Mouse (Mus musculus) cerebellum, adult 18-20 months (tissue): ENCODE results near the gene Tab1.
"Not testable (repeated sequence)": the region's sequence is repeated elsewhere in the genome, so short reads cannot be mapped to it uniquely, and the experiment has no call there.

Experiments used
- DNase-seq, 2 experiments: peaks; one replicate each; pipeline ENCODE4 v3.0.0; 2021

The Tab1 gene

GRCm38 (mm10) chr15:80105490-80106410 lies 27.2 kb upstream of the Tab1 start:
- DNase-seq = no peak

- no peak for DNase-seq
These were observed 25.8 kb upstream of the Tab1 start for GRCm38 (mm10) chr15:80107143-80107542.

GRCm38 (mm10) chr15:80107575-80107974 lies 25.4 kb upstream of the Tab1 start:
- no peak for DNase-seq

DNA sequence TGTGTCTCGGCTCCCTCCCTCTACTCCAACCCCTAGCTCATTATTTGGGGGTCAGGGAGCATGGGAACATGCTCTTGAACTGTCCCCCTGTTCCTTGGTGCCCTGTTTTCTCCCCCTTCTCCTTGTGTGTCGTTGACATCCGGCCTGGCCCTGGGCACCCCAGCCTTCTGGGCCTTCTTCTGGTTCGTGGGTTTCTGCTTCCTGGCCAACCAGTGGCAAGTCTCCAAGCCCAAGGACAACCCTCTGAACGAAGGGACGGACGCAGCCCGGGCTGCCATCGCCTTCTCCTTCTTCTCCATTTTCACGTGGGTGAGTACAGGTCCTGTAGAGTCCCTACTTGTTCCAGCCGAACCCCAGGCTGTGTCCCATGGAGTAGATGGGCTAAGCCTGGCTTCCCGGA lies 21.5 kb upstream of the Tab1 start:
- no peak for DNase-seq

DNA sequence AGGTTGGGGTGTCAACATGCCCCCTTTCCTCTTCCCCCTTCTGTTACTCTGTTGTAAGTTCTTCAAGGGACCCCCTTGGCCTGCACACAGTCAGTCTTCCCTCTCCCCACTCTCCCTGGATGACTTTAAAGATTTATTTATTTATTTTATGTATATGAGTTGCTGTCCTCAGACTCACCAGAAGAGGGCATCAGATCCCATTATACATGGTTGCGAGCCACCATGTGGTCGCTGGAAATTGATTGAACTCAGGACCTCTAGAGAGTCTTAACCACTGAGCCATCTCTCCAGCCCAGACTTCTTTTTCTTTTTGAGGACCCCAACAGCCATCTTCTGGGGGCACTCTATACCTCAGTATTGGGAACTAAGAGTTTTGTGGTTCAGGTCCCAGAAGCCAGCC lies 20.4 kb upstream of the Tab1 start:
- DNase-seq = no peak

DNA sequence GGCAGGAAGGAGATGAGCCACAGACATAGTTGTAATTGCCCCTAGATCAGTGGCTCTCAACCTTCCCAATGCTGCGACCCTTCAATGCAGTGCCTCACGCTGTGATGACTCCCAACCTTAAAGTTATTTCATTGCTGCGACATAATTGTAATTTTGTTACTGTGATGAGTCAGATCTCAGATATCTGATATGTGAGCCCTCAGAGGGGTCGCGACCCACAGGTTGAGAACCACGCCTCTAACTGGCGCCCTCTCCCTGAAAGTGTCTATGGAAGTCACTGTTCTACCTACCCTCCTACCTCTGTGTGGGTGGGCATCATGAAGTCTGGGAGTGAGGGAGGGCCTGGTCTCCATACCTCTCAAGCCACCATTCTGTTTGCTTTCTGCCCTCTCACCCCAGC lies 18.5 kb upstream of the Tab1 start:
- no peak for DNase-seq

GRCm38 (mm10) chr15:80115256-80115655 lies 17.7 kb upstream of the Tab1 start:
- no peak for DNase-seq

GRCm38 (mm10) chr15:80115866-80116794 lies 16.8 kb upstream of the Tab1 start:
- no peak for DNase-seq

DNA sequence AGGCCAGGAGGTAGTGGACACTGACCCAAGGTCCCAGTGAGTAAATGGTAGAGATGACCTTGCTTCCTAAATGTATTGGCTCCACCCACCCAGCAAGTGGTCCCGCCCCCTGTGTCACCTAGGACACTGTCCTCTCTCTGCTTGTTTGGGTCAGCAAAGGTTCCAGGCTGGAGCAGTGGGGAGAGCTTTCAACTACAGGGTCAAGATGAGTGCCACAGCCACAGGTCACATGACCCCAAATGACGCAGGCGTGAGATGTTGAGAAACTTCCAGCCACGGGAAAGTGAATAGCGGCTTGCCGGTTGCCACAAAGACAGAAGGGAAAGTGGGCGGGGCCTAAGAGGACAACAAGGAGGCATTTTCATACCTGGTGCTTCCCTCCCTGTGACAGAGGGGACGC lies 15.8 kb upstream of the Tab1 start:
- no peak for DNase-seq

- no peak for DNase-seq
These were observed 13.9 kb upstream of the Tab1 start for GRCm38 (mm10) chr15:80119076-80119475.

- DNase-seq = peak; percentile 96 to 97
These were observed 11.1 kb upstream of the Tab1 start for GRCm38 (mm10) chr15:80121721-80122325.

DNA sequence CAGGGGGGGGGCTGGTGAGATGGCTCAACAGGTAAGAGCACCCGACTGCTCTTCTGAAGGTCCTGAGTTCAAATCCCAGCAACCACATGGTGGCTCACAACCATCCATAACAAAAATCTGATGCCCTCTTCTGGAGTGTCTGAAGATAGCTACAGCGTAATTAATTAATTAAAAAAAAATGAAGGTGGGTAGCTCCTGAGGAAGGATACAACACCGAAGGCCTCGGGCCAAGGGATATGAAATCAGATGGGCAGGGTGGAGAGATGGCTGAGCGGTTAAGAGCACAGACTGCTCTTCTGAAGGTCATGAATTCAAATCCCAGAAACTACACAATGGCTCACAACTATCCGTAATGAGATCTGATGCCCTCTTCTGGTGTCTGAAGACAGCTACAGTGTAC lies 10.5 kb upstream of the Tab1 start:
- DNase-seq = not testable (repeated sequence)

- no peak for DNase-seq
These were observed 8.3 kb upstream of the Tab1 start for GRCm38 (mm10) chr15:80124651-80125050.

- DNase-seq = no peak
These were observed 5.7 kb upstream of the Tab1 start for GRCm38 (mm10) chr15:80127191-80127590.

DNA sequence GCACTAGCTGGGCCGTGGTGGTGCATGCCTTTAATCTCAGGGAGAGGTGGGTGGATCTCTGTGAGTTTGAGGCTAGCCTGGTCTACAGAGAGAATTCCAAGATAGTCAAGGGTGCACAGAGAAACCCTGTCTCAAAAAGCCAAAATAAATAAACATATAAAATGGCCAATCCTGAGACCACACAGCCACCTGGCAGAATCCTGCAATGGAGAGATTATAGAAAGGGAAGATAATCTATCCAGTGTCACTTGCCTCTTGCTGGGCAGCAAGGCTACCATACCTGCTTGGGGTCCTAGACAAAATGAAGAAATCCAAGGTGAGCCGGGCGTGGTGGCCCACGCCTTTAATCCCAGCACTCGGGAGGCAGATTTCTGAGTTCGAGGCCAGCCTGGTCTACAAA lies 2.9 kb upstream of the Tab1 start:
- no peak for DNase-seq

GRCm38 (mm10) chr15:80130689-80131088 lies 2.2 kb upstream of the Tab1 start:
- no peak for DNase-seq

- peak; percentile 67 to 72 for DNase-seq
These were observed 1.5 kb upstream of the Tab1 start for GRCm38 (mm10) chr15:80131421-80131820.

- no peak for DNase-seq
These were observed 475 bp upstream of the Tab1 start for GRCm38 (mm10) chr15:80132452-80132851.

GRCm38 (mm10) chr15:80133682-80134449 lies 939 bp downstream of the Tab1 start:
- DNase-seq = no peak

- DNase-seq = no peak
These were observed 1.5 kb downstream of the Tab1 start for GRCm38 (mm10) chr15:80134450-80134847.

DNA sequence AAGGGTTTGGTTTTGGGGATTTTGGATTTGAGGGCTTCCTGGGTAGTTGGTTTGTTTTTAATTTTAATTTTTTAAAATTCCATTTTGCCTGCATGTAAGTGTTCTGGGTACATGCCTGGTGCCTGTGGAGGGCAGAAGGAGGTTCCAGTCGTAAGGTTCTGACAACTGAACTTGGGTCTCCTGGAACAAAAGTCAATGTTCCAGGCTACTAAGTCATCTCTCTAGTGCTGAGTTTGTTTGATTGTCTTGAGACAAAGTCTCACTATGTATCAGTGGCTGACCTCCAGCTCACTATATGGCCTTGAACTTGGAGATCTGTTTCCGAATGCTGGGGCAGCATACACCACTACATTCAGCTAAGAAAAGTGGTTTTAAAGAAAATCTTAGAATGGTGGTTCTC lies 2.6 kb downstream of the Tab1 start:
- no peak for DNase-seq

GRCm38 (mm10) chr15:80136645-80137044 lies 3.7 kb downstream of the Tab1 start:
- DNase-seq = no peak
